Mouse (Mus musculus) bone marrow macrophage, adult 2 months (primary cell): ENCODE measurements around the gene Tmem189. TPM values are rescaled to one million over a fixed set of nuclear protein-coding genes. Genes with fewer than 3 reads are reported as not detected.

Experiments used
- H3K27ac ChIP-seq: 2 replicates; pipeline ENCODE4 v1.5.1; 2012; ENCODE audit warnings: low read depth, low read length; ENCODE audit not compliant: insufficient read depth
- H3K4me1 ChIP-seq: 2 replicates; pipeline ENCODE4 v1.6.1; 2012; ENCODE audit warnings: low read length; ENCODE audit not compliant: control insufficient read depth, insufficient read depth
- H3K4me3 ChIP-seq: 2 replicates; pipeline ENCODE4 v1.5.1; 2012; ENCODE audit warnings: mild to moderate bottlenecking, low read length, moderate library complexity; ENCODE audit not compliant: insufficient read depth
- CTCF ChIP-seq: IDR thresholded peaks from 2 replicates; pipeline ENCODE4 v1.5.1; 2012; ENCODE audit warnings: low read depth, mild to moderate bottlenecking, low read length, moderate library complexity
- POLR2A ChIP-seq: IDR thresholded peaks from 2 replicates; pipeline ENCODE4 v1.6.1; 2012; ENCODE audit warnings: mild to moderate bottlenecking, low read depth, low read length, borderline replicate concordance
- polyA plus RNA-seq: library from polyadenylated mRNA; stranded (reverse); fragments of >200 nt; gene quantifications from 2 replicates; pipeline ENCODE4 v1.2.4, GENCODE M21; 2012; ENCODE audit not compliant: missing spikeins, insufficient read depth, insufficient read length

Tmem189 gene
- polyA plus RNA-seq, 1 experiment = 138 TPM

DNA sequence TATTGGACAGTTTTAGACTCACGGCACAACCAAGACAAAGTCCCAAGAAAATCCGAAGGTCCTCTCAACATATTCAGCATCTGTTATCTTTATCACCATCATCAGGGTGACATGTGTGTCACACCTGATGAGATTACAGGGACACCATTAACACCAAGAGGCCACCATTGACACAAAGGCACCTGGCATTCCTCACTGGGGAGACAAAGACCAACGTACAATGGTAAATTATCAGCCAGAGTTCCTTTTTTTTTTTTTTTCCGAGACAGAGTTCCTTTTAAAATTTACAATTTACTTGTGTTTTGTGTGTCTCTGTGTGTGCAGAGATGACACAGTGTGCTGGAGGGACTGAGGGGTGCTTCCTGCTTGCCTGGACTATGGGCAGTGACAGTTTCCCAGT lies 20.2 kb downstream of the Tmem189 start:
- Histone ChIP-seq H3K4me3 (no peak overlapping the region), H3K4me1 (no peaks in the 10 kb centered on the region), H3K27ac (no peak overlapping the region)
- no peak for TF ChIP-seq CTCF
- TF ChIP-seq POLR2A = no peak

DNA sequence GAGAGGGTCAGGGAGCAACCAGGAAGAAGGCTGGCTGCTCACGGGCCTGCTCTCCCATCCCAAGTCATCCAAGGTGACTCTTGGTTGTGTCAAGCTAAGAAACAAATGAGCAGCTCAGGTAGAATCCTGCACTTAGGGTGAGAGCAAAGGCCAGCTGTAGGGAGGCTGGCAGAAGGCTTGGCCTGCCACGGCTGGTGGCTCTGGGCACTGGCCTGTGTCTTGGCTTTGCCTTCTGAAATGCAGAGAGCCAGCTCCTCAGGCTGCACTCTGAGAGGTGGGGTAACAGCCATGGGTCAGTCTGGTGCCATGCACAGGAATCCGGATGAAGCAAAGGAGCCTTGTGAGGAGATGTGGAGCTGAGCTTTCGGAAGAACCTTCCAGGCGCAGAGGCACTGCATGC lies 21.2 kb downstream of the Tmem189 start:
- no peak overlapping the region for H3K4me3 ChIP-seq
- H3K4me1 ChIP-seq = no peaks in the 10 kb centered on the region
- no peak overlapping the region for H3K27ac ChIP-seq
- TF ChIP-seq POLR2A (no peak), CTCF (no peak)

DNA sequence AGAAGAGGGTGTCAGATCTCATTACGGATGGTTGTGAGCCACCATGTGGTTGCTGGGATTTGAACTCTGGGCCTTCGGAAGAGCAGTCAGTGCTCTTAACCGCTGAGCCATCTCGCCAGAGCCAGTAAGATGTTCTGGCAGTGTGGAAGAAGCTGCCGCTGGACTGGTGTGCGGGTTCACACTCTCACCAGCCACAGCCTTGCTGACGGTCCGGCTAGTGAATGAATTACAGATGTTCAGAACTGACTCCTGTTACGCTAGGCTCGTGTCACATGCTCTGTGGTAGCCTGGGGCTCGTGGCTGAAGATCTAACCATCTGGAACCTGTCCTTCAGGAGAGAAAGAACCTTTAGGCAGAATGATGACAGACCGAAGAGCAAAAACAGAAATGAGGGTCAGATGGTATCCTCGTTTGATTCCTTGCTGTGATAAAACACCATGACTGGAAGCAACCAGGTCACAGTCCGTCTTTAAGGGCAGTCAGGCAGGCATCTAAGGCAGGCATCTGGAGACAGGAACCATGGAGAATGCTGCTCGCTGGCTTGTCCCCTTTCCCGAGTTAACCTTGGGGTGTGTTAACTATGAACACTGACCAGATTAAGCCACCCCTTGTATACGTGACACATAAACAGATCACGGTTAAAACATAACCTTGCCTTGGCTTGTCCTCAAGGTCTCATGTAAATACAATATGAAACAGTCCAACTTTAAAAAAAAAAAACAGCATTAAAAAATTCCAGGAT lies 23.5 kb downstream of the Tmem189 start:
- no peak overlapping the region for H3K27ac ChIP-seq
- peaks cover 4% of the 10 kb centered on the region for H3K4me1 ChIP-seq
- no peak overlapping the region for H3K4me3 ChIP-seq
- TF ChIP-seq POLR2A = no peak
- TF ChIP-seq CTCF = no peak

DNA sequence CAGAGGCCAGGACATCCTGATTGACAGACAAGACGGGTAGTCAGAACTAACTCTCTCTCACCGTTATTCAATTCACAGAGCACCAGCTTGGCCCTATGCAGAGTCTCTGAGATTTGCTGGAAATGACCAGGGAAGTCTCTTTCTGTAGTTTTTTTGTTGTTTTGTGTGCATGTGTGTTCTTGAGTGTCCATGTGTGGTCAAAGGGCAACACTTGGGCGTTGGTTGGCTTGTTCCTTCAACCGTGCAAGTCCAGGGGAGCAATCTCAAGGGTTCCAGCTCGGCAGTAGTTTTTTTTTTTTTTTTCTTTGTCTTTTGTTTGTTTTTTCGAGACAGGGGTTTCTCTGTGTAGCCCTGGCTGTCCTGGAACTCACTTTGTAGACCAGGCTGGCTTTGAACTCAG lies 26.9 kb downstream of the Tmem189 start:
- H3K4me3 ChIP-seq = no peak overlapping the region
- TF ChIP-seq POLR2A (no peak), CTCF (no peak)
- peaks cover 16% of the 10 kb centered on the region for H3K4me1 ChIP-seq
- H3K27ac ChIP-seq = no peak overlapping the region

DNA sequence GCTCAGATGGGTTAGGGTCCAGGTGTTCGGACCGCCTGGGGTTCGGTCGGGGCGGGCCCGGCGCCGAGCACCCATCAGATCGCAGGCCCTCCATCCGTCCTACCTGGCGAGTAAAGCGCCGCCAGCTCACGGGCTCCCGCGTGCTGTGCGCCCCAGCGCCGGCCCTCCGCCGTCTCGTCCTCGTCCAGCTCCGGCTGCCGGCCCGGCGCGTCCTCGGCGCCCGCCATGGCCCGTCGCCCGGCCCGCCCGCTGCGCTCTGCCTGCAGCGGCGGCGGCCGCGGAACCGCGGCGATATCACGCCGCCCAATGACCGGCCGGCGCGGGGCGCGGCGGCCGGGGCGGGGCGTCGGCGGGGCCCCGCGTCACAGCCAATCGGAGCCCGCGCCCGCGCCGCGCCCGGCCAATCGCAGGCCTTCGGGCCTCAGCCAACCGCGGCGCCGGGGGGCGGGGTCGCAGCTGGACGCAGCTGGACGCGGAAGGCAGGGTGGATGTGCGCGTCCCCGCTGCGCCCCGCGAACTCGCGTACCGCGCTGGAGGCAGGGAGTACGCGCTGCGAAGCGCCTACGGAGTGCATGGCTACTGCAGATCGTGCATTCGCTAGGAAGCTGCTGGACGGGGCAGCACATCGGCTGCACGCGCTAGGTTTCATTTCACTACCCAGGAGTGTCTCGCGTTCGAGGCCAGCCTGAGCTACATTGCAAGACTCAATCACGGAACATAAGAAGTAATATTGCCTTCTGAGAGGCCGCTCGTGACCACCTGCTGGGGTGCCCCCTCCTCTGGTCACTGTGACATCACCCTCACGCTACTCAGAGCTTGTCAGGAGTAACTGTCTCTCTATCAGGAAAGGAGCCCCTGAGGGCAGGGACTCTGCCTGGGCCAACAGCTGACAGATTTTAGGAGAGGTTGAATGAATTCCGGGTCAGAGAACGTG lies 28.1 kb downstream of the Tmem189 start, which contains the start of gene Gm20431:
Gene Gm20431, minus strand, starts transcription at position 227 of the 934 bp plus-strand sequence.
- Histone ChIP-seq H3K4me1 (peaks cover 23% of the 10 kb centered on the region), H3K27ac (peak within 1 kb of the TSS; percentile 99), H3K4me3 (peak within 1 kb of the TSS; percentile 79)
- TF ChIP-seq CTCF (no peak), POLR2A (peak; percentile 73; the same call in 1 of the 2 replicates)

DNA sequence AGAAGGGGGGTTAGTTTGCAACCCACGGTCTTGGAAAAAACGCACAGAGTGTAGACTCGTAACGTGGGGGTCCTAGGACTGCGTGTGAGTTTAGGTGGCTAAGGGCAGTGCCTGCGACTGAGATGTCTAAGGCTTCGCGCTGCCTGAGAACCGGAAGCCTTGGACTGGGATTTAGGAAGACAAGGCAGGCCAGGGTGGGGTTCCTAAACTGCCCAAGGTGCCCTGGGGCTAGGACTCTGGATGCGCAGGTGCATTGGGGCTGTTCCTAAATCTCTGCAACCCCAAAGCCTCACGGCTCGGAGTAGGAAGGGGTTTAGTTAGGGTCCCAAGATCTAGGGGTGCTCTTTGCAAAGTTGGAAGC lies 29.0 kb downstream of the Tmem189 start:
- Histone ChIP-seq H3K4me3 (peak overlapping the region; percentile 79), H3K27ac (peak overlapping the region; percentile 99), H3K4me1 (peaks cover 28% of the 10 kb centered on the region)
- TF ChIP-seq CTCF (no peak), POLR2A (no peak)

DNA sequence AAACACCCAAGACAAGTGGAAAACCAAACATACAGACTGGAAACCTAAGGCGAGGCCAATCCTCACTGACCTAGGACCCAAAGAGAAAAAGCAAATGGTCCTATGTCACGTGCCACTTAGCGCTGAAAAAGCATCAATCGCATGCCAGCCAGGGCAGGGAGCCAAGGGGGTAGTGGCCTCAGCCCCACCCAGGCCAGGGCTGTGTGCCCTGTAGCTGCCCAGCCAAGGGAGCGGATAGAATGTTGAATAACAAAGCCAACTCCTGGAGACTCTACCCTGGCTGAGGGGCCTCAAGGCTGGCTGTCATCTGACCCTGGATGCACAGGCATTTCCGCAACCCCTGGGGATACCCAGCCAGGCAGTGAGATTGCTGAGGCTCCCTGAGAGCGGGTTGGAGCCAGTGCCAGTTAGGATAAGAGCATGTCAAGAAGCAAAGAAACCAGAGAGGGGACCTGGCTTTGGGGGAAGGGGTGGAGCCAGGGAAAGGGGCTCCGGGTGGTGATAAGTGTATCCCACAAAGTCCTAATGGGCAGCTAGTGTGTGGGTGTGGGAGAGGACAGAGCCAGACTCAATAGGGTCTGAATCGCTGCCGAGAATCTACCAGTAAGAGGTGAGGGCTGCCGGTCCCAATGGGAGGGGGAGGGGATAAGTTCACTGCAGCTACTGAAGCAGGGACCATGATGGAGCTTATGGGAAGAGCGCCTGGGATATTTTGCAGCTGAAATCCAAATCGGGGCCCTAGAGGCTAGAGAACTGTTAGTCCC lies 29.6 kb downstream of the Tmem189 start:
- peaks cover 33% of the 10 kb centered on the region for H3K4me1 ChIP-seq
- peak overlapping the region; percentile 79 for H3K4me3 ChIP-seq
- TF ChIP-seq CTCF (no peak), POLR2A (no peak)
- H3K27ac ChIP-seq = peak overlapping the region; percentile 99

DNA sequence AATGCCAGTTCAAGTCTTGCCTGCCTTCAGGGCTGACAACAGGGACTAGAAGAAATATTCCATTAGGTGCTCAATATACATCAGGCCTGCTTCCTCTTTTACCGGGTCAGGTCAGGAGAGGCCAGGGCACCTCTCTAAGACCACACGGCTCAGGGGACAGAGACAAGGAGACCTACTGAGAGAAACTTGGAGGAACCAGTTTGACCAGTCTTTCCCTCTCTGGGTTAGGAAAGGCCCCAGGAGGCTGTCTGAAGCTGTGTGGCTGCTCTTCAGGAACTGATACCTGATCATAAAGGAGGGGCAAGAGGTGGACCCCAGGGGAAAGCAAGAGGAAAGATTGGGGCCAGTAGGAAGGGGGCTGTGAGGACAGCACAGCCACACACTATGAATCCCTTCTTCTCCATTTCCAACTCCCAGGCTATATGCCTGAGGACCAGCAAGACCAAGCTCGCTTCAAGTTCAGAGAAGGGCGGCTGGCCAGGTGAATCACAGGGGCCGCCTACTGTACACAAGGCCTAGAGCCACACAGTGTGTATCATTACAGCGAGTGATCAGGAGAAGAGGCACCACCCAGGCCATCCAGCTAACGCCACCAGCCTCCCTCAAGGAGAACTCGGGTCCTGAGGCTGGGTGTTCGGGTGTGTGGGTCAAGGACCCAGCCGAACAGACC lies 30.3 kb downstream of the Tmem189 start:
- H3K4me1 ChIP-seq = peaks cover 40% of the 10 kb centered on the region

DNA sequence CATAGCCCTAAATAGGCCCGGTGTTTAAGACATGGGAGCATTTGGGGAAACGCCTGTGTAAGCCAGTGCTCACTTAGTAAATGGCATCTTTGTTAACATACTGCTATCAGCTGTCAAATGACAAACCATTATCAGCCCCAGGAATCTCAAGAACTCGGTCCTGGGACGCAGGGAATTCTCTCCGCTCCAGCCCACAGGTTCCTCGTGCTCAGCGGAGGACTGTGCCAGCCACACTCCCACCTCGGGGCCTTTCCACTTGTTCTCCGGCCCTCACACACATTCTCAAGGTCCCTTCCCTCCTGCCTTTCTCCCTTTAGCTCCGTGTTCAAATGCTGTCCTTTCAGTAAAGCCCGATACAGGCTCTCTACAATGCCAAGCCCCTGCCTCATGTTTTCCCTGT lies 30.9 kb downstream of the Tmem189 start:
- Histone ChIP-seq H3K4me3 (peak overlapping the region; percentile 79), H3K27ac (peak overlapping the region; percentile 99), H3K4me1 (peaks cover 46% of the 10 kb centered on the region)
- no peak for TF ChIP-seq POLR2A
- TF ChIP-seq CTCF = no peak

More for the DNA sequence above, 30.3 kb downstream of the Tmem189 start:
- TF ChIP-seq CTCF (no peak), POLR2A (no peak)
- Histone ChIP-seq H3K27ac (peak overlapping the region; percentile 99), H3K4me3 (peak overlapping the region; percentile 79)
